Mouse (Mus musculus) stomach, embryonic 15.5 days (tissue): ENCODE results near the gene Scgb2a2. TPM values are rescaled to one million over a fixed set of nuclear protein-coding genes. Genes with fewer than 3 reads are reported as not detected.
A peak's percentile ranks its signal among the peaks of the same experiment; 100 is the strongest.
"Not testable (repeated sequence)": the region's sequence is repeated elsewhere in the genome, so short reads cannot be mapped to it uniquely, and the experiment has no call there.

Experiments
- ATAC-seq: fragments of 200-750 bp; cut with Nextera tagmentation; 2 replicates; pipeline ENCODE4 v1.8.0; 2017; ENCODE audit warnings: low read depth, moderate number of reproducible peaks, moderate TSS enrichment; ENCODE audit not compliant: insufficient read depth, low FRiP score
- H3K27ac ChIP-seq: fragments of 300-500 bp; sonication (generic); 2 replicates; pipeline ENCODE4 v1.5.1; 2015; ENCODE audit warnings: mild to moderate bottlenecking, inconsistent platforms
- H3K27me3 ChIP-seq: fragments of 300-500 bp; sonication (generic); replicated peaks from 2 replicates; pipeline ENCODE4 v1.6.1; 2015; ENCODE audit warnings: inconsistent platforms
- H3K36me3 ChIP-seq: fragments of 300-500 bp; sonication (generic); 2 replicates; pipeline ENCODE4 v1.6.1; 2015; ENCODE audit warnings: inconsistent platforms
- H3K4me1 ChIP-seq: fragments of 300-500 bp; sonication (generic); 2 replicates; pipeline ENCODE4 v1.6.1; 2015; ENCODE audit warnings: inconsistent platforms
- H3K4me2 ChIP-seq: fragments of 300-500 bp; sonication (generic); 2 replicates; pipeline ENCODE4 v1.6.1; 2015; ENCODE audit warnings: mild to moderate bottlenecking, inconsistent platforms
- H3K4me3 ChIP-seq: fragments of 300-500 bp; sonication (generic); replicated peaks from 2 replicates; pipeline ENCODE4 v1.5.1; 2015; ENCODE audit warnings: inconsistent platforms
- H3K9ac ChIP-seq: fragments of 300-500 bp; sonication (generic); 2 replicates; pipeline ENCODE4 v1.6.1; 2015; ENCODE audit warnings: inconsistent platforms
- H3K9me3 ChIP-seq: fragments of 300-500 bp; sonication (generic); 2 replicates; pipeline ENCODE4 v1.6.1; 2016; ENCODE audit warnings: inconsistent platforms
- WGBS: fragments of 180-500 bp; shearing (Covaris S2); methylation state at CpG from one replicate; pipeline ENCODE4 v1.1.7; 2015; 5-methylcytosine and 5-hydroxymethylcytosine counted together
- microRNA-seq: library from miRNA; unstranded; fragments of <30 nt; microRNA quantifications from one replicate; pipeline ENCODE4, GENCODE M21; 2016
- polyA plus RNA-seq: library from polyadenylated mRNA; unstranded; fragments of >200 nt; fragmentation: Nextera tagmentation; extraction: Ambion mirVana; gene quantifications from 2 replicates; pipeline ENCODE4 v1.2.1, GENCODE M21; 2015

The Scgb2a2 gene
- polyA plus RNA-seq, 1 experiment from 2014 or later = 0.12 TPM

DNA sequence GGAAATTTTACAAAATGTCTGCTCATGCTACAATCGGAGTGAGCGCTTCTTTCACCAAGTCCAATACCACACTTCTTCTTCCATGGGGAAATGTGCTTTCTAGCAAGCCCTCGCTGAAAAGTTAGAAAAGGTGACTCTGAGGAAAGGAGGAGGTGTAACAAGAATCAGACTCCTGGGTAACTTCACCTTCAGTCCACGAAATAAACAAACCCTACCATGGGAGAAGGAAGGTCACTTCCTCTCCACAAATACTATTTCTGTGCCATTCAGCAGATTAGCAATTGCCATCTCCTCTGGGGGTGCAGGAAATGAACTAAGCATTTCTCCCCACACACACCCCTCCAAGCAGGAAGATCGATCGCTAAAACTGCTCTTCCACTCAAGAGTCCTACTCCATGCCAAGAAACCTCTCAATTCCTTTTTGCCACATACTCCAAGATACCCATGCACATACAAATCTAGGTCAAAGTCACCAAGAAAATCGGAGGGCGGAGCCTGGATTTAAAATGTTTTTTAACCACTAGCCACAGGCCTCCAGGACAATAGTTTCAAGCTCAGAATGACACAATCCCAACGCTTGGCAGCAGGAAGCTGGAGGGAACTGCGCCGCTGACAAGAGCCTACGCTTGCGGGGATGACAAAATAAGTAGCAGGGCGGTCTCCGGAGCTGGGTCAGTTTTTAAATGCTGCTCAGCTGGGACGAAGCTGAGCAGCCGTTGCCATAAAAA lies 51.1 kb downstream of the Scgb2a2 start:
- H3K9me3 ChIP-seq = no peaks in the 10 kb centered on the region
- H3K4me1 ChIP-seq = peaks cover 19% of the 10 kb centered on the region
- peak overlapping the region; percentile 73 for H3K9ac ChIP-seq
- H3K4me3 ChIP-seq = peak overlapping the region; percentile 80
- WGBS = 7% methylated on average over 17 of the region's 17 CpGs
- H3K27ac ChIP-seq = peak overlapping the region; percentile 82
- no peak; the same call in 1 of the 2 replicates for ATAC-seq
- peak overlapping the region; percentile 82 for H3K4me2 ChIP-seq
- H3K36me3 ChIP-seq = peaks cover 16% of the 10 kb centered on the region
- no peaks in the 10 kb centered on the region for H3K27me3 ChIP-seq

DNA sequence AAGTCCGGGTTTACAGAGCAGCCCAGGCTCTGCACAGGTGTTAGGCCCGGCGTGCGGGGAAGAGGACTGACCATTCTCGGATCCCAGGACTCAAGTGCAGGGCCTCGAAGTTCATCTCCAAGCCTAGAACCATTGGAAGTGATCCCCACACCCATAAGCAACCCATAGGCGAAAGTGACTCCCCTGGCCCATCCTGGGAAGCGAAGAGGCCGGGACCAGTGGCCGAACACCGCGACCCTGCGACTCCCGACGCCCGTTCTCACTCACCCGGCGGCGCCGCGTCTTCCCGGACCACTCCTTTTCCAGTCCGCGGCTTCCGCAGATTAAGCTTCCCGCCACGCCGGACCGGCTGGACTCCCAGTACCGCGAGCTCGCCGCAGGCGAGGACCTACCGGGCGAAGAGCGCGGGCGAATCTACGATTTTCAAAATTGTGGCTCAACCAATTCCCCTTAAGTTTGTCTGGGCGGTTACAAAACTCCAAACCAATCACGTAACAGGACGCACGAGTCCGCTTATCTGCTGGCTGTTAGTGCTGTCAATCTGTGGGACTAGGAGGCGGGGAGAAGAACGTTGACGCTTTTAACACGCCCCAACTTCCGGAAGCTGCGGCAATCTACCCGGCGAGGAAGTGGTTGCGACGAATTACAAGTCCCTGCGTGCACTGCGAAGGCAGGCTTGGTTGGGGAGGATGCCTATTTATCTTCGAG lies 51.9 kb downstream of the Scgb2a2 start, which contains the start of gene Incenp:
Gene Incenp, minus strand, starts transcription at position 480 of the 708 bp plus-strand sequence.
- Histone ChIP-seq H3K27me3 (no peaks in the 10 kb centered on the region), H3K4me2 (peak within 1 kb of the TSS; percentile 82), H3K4me1 (peaks cover 19% of the 10 kb centered on the region), H3K36me3 (peaks cover 9% of the 10 kb centered on the region), H3K9me3 (no peaks in the 10 kb centered on the region), H3K4me3 (peak within 1 kb of the TSS; percentile 80), H3K27ac (peak within 1 kb of the TSS; percentile 94), H3K9ac (peak within 1 kb of the TSS; percentile 73)
- WGBS = under 1% methylated on average over 58 of the region's 58 CpGs
- peak; percentile 97 for ATAC-seq

DNA sequence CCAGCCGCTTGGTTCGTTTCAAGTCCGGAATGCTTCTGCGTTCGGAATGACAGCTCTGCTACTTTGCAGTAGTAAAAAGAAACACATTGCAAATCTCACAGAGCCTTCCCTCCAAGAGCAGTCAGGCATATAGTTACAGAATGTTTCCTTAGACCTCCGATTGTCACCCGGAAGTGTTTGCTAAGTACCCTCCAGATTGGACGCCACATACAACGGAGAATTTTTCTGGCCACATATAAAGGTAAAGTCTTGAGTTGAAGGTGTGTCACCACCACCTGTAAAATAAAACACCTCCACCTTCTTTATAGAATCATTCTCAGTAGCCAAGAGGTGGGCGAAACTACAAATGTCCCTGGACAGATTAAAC lies 52.4 kb downstream of the Scgb2a2 start:
- Histone ChIP-seq H3K27me3 (no peaks in the 10 kb centered on the region), H3K4me2 (peak overlapping the region; percentile 69), H3K36me3 (peaks cover 4% of the 10 kb centered on the region; the same call in 1 of the 2 replicates), H3K27ac (peak overlapping the region; percentile 94), H3K4me3 (peak overlapping the region; percentile 80), H3K9ac (no peak overlapping the region), H3K9me3 (no peaks in the 10 kb centered on the region), H3K4me1 (peaks cover 19% of the 10 kb centered on the region)
- peak; percentile 24 for ATAC-seq
- 7% methylated on average over 10 of the region's 10 CpGs for WGBS

DNA sequence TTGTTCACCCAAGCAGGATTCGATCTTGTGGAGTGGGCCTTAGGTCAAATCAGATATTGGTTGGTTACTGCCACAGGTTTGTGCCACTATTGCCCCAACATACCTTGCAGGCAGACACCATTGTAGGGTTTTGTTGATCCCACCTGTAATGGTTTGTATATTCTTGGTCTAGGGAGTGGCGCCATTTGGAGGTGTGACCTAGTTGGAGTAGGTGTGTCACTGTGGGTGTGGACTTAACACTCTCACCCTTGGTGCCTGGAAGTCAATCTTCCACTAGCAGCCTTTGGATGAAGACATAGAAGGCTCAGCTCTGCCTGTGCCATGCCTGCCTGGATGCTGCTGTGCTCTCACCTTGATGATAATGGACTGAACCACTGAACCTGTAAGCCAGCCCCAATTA lies 53.3 kb downstream of the Scgb2a2 start:
- H3K9ac ChIP-seq, H3K36me3 ChIP-seq, H3K9me3 ChIP-seq, H3K27ac ChIP-seq, H3K4me2 ChIP-seq, ATAC-seq, H3K27me3 ChIP-seq, H3K4me3 ChIP-seq: not testable (repeated sequence)
- H3K4me1 ChIP-seq = peaks cover 19% of the 10 kb centered on the region
- WGBS = 93% methylated on average over 2 of the region's 2 CpGs

Small RNAs within 50 kb of the gene (microRNA-seq; reads per million reads assigned to microRNA genes)
- not detected for gene Gm22369

Other genes starting within 250 kb of the Scgb2a2 start
- gene Incenp, start 52.0 kb downstream of the Scgb2a2 start, polyA plus RNA-seq = 93.9 and 95.5 TPM in 2 replicates
- gene Fth1, start 133.0 kb downstream of the Scgb2a2 start, polyA plus RNA-seq = 1,700 and 1,987 TPM in 2 replicates
- gene Best1, start 154.1 kb downstream of the Scgb2a2 start, polyA plus RNA-seq = 0.80 TPM in 2 replicates
- 29.8 and 40.7 TPM in 2 replicates for gene Rab3il1, start 154.1 kb downstream of the Scgb2a2 start, polyA plus RNA-seq
- gene Fads3, start 194.0 kb downstream of the Scgb2a2 start, polyA plus RNA-seq = 17.2 and 17.6 TPM in 2 replicates